Mouse (Mus musculus) B cell, adult (primary cell): ENCODE results near the gene Zswim1. TPM values are rescaled to one million over a fixed set of nuclear protein-coding genes. Genes with fewer than 3 reads are reported as not detected.

Experiments
- total RNA-seq: library from RNA; stranded (reverse); gene quantifications from 4 replicates; pipeline ENCODE4 v1.2.4, GENCODE M21; 2023; ENCODE audit not compliant: inconsistent age

Gene Zswim1
- total RNA-seq = 7.8 to 9.8 TPM (median 8.5 TPM) in 4 replicates

GRCm38 (mm10) chr2:164822636-164823165 is at the start of gene Zswim1:
Zswim1 (plus strand) TSS chr2:164822686.

GRCm38 (mm10) chr2:164779481-164780086 is 42.9 kb upstream of the Zswim1 start, which contains the start of gene Tnnc2:
Tnnc2 (minus strand) TSS chr2:164779967.

GRCm38 (mm10) chr2:164785481-164786387 is 36.8 kb upstream of the Zswim1 start, which contains the start of gene Snx21:
Snx21 (plus strand) TSS chr2:164785823.

GRCm38 (mm10) chr2:164804533-164805331 is 17.8 kb upstream of the Zswim1 start, which contains the start of the genes Acot8 and Zswim3:
Acot8 (minus strand) TSS chr2:164804882.
Zswim3 (plus strand) TSS chr2:164805098.

GRCm38 (mm10) chr2:164828437-164828836 is 6.0 kb downstream of the Zswim1 start, which contains the start of gene Spata25:
Spata25 (minus strand) TSS chr2:164828537.

GRCm38 (mm10) chr2:164832748-164833301 is 10.3 kb downstream of the Zswim1 start, which contains the start of gene Ctsa:
Ctsa (plus strand) TSS chr2:164832873.

GRCm38 (mm10) chr2:164833314-164833959 is 11.0 kb downstream of the Zswim1 start, which contains the start of gene Neurl2:
Neurl2 (minus strand) TSS chr2:164833456.

GRCm38 (mm10) chr2:164857101-164857821 is 34.8 kb downstream of the Zswim1 start, which contains the start of gene Pltp:
Pltp (minus strand) TSS chr2:164857711.

Other genes starting within 250 kb of the Zswim1 start
- gene Spint3, start 249.2 kb upstream of the Zswim1 start, total RNA-seq = not detected in 4 replicates
- not detected in 4 replicates for gene Wfdc6a, start 237.2 kb upstream of the Zswim1 start, total RNA-seq
- gene Eppin, start 229.1 kb upstream of the Zswim1 start, total RNA-seq = not detected in 4 replicates
- not detected in 4 replicates for gene Wfdc6b, start 209.2 kb upstream of the Zswim1 start, total RNA-seq
- gene Wfdc8, start 209.1 kb upstream of the Zswim1 start, total RNA-seq = not detected in 4 replicates
- not detected in 4 replicates for gene Wfdc16, start 183.9 kb upstream of the Zswim1 start, total RNA-seq
- not detected in 4 replicates for gene Wfdc10, start 166.6 kb upstream of the Zswim1 start, total RNA-seq
- gene Wfdc9, start 166.1 kb upstream of the Zswim1 start, total RNA-seq = not detected in 4 replicates
- gene Wfdc11, start 148.6 kb upstream of the Zswim1 start, total RNA-seq = not detected in 4 replicates
- gene Wfdc13, start 137.6 kb upstream of the Zswim1 start, total RNA-seq = not detected in 4 replicates
- gene Spint4, start 124.2 kb upstream of the Zswim1 start, total RNA-seq = not detected in 4 replicates
- not detected in 4 replicates for gene Spint5, start 107.4 kb upstream of the Zswim1 start, total RNA-seq
- not detected in 4 replicates for gene Wfdc3, start 76.8 kb upstream of the Zswim1 start, total RNA-seq
- 35.3 to 43.4 TPM (median 39.6 TPM) in 4 replicates for gene Dnttip1, start 76.7 kb upstream of the Zswim1 start, total RNA-seq
- gene Ube2c, start 52.8 kb upstream of the Zswim1 start, total RNA-seq = 2.6 to 4.9 TPM (median 3.6 TPM) in 4 replicates
- not detected in 4 replicates for gene Tnnc2, start 42.7 kb upstream of the Zswim1 start, total RNA-seq
- gene Snx21, start 36.9 kb upstream of the Zswim1 start, total RNA-seq = 0.60 to 1.5 TPM (median 0.69 TPM) in 4 replicates
- gene Acot8, start 17.8 kb upstream of the Zswim1 start, total RNA-seq = 57.2 to 73.3 TPM (median 63.9 TPM) in 4 replicates
- 3.1 to 4.3 TPM (median 3.6 TPM) in 4 replicates for gene Zswim3, start 17.6 kb upstream of the Zswim1 start, total RNA-seq
- 0.69 to 0.74 TPM in 2 of 4 replicates, not detected in the others for gene Spata25, start 5.9 kb downstream of the Zswim1 start, total RNA-seq
- gene Ctsa, start 10.2 kb downstream of the Zswim1 start, total RNA-seq = 200 to 233 TPM (median 214 TPM) in 4 replicates
- gene Neurl2, start 10.8 kb downstream of the Zswim1 start, total RNA-seq = 4.5 to 5.9 TPM (median 4.9 TPM) in 4 replicates
- gene Pltp, start 35.0 kb downstream of the Zswim1 start, total RNA-seq = 8.8 to 12.8 TPM (median 10.6 TPM) in 4 replicates
- 91.0 to 95.0 TPM (median 92.9 TPM) in 4 replicates for gene Pcif1, start 56.6 kb downstream of the Zswim1 start, total RNA-seq
- 56.4 to 63.7 TPM (median 59.9 TPM) in 4 replicates for gene Zfp335, start 89.1 kb downstream of the Zswim1 start, total RNA-seq
- gene Mmp9, start 118.1 kb downstream of the Zswim1 start, total RNA-seq = 0.36 to 0.55 TPM (median 0.42 TPM) in 4 replicates
- 0.83 to 1.8 TPM (median 0.92 TPM) in 4 replicates for gene Slc12a5, start 138.1 kb downstream of the Zswim1 start, total RNA-seq
- 45.2 to 51.9 TPM (median 47.7 TPM) in 4 replicates for gene Ncoa5, start 212.2 kb downstream of the Zswim1 start, total RNA-seq
- gene Cd40, start 232.9 kb downstream of the Zswim1 start, total RNA-seq = 156 to 180 TPM (median 171 TPM) in 4 replicates